Mouse (Mus musculus) heart, postnatal 25 days (tissue): ENCODE measurements around the gene Cdk5rap2. TPM values are rescaled to one million over a fixed set of nuclear protein-coding genes. Genes with fewer than 3 reads are reported as not detected.

Experiments
- DNase-seq: peaks from one replicate; pipeline ENCODE4 v3.0.0; 2022; ENCODE audit warnings: low spot score
- intact Hi-C: fragments of 180-260 bp; cut with DNase I; formaldehyde crosslinking; loops from one replicate; pipeline ENCODE4 v1.15.1; 2025
- total RNA-seq, 2 experiments: library from RNA; stranded (reverse); gene quantifications; 2 replicates each; pipeline ENCODE4 v1.2.3; 2021

The Cdk5rap2 gene
- total RNA-seq, 2 experiments from 2014 or later = 3.7 to 5.3 TPM

DNA sequence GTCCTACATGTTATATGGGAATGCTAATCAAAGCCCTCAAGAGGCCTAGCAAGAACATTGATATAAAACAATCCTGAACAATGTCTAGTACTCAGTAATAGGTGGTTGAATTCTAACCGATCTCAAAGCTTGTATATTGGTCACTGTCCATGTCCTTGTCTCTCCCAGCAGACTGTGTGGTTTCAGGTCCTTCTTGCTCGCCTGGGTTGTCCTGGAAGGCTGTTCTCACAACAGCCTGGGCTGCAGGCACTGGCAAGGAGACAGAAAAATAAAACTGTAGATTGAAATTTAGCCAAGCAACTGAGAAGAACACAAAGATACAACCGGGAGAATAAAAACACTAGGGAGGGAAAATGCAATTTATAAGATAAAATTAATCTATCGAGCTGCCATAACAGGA is 137.7 kb downstream of the Cdk5rap2 start:
- intact Hi-C loops = no loop called here
- DNase-seq = no peak

DNA sequence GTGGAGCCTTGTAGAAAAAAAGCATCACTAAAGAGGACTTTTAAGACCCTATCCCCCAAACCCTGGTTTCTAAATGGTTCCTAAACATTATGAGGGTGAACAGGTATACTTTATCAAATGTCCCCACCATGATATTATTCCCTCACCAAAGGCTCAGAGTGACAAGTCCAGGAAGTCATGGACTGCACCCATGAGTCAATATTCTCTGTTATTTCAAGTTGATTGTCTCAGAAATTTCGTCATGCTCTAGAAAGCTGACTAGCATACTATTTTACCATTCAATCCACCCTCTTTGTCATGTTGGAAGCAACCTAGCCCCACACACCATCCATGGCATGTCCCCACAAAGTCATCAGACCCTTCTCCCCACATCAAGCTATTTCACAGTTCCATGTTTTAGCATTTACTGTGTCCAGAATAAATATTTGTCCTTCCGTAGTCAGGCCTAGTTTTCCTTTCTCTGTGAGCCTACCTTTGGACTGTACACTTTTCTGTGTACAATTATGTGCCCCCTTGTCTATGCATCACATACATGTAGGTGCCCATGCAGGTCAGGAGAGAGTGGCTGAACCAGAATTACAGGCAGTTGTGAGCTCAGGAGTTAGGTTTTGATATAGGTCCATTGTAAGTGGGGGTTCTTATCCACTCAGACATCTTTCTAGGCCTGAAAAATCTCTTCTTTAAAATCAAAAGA is 142.9 kb downstream of the Cdk5rap2 start:
- no peak for DNase-seq
- intact Hi-C loops = loop anchor here (5.0 to 10.0 kb wide), 2 partner anchors 40 to 347 kb away; no protein-coding TSS in a partner anchor

DNA sequence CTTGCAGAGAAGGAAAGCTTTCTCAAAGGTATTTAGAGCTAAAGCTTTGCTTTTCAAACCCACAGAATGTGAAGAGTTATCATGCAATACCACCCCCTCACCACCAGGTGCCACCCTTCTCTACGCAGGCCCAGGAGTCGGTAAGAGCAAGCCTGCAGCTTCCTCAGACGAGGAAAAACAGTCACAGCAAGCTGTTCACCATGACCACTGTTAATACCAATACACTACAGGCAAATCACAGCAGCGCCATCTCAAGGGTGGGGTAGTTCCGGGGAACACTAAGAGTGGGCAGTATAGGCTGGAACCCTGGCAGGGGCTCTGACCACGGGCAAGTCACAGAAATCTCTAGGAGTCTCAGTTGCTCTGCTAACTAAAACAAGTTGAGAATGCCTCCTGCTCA is 145.0 kb downstream of the Cdk5rap2 start:
- intact Hi-C loops = loop anchor here (2.0 to 10.0 kb wide), 3 partner anchors 42 to 350 kb away; no protein-coding TSS in a partner anchor
- DNase-seq = no peak

DNA sequence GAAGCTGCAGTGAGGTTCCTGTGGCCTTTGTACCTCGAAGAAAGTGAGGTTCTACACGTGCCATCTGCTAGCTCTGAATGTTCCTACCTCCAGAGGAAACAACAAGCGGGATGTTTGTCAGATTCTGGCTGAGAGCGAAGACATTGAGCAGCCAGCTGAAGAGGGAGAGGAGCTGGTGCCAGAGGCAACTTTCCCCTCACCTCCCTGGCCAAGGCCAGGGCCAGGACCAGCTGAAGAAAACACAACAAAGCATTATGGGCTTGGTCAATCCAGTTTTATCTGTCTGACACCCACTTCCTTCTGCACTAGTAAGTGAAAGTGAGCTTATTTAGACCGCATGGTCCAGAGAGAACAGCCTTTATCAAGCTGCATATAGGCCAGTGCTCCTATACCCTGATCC is 147.4 kb downstream of the Cdk5rap2 start:
- intact Hi-C loops = loop anchor here (10.0 kb wide), 1 partner anchor 352 kb away; no protein-coding TSS in a partner anchor
- DNase-seq = no peak

DNA sequence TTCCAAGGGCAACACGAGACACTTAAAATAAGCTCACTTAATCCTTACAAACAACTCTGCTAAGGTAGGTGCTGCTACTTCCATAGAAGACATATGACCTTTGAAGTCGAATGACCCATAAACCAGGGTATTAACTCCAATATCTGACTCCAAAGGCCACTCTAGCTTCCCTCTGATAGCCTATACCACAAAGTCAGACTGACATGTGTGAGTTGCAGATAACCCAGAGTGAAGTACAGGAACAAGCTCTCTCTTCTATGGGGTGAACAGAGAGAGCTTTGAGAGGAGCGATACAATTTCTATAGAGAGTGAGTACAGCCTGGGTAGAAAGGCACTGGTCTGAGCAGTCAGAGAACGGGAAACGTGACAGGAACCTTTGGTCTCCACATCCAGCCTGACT is 148.9 kb downstream of the Cdk5rap2 start:
- DNase-seq = no peak
- intact Hi-C loops = loop anchor here (10.0 kb wide), 1 partner anchor 353 kb away; no protein-coding TSS in a partner anchor

DNA sequence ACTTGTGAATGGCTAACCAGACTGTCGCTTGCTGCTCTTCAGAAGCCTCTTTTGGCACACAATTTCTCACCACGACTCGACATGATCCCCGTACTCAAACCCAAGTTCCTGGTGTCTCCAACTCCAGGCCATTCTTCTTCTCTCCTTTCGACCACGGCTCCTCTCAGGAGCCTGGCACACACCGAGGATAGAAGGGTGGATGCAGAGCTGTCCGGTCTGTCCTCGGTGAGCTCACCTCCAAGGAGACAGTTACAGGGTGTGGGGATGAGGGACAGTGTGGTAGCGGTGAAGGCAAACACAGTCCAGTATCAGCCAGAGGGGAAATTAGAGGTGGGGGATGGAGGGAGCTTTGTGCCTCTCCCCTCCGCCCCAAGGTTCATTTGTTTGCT is 149.8 kb downstream of the Cdk5rap2 start:
- no peak for DNase-seq
- intact Hi-C loops = loop anchor here (10.0 kb wide), 1 partner anchor 354 kb away; no protein-coding TSS in a partner anchor

DNA sequence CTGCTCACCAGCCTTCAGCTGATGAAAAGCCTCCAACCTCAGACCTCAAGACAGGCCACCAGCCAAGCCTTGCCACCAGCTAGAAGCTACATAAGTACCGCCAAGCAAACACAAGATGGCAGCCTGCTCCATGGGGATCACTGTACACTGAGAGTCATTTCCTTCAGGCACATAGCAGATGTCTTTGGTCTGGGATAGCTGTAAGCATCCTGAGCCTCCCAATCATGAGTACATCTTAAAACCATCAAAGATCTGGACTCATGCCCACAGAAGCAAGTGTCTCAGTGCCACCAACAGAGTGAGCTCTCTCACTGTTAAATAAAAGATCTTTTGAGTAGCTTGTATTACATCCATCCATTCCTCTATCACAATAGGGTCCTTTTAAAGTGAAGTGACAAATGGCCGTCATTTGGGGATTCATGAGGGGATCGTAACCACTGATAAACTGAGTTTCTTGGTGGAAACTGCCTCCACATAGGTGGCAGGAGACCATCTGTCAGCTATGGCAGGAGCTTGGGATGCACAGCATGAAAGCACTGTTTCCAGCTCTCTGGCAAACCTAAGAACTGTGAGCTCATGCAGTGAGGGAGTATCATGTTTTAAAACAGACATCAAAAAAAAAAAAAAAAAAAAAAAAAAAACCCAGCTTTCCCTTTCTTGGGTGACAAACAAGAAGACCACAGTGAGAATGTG is 150.4 kb downstream of the Cdk5rap2 start:
- DNase-seq = no peak
- intact Hi-C loops = loop anchor here (10.0 kb wide), 1 partner anchor 355 kb away; no protein-coding TSS in a partner anchor

DNA sequence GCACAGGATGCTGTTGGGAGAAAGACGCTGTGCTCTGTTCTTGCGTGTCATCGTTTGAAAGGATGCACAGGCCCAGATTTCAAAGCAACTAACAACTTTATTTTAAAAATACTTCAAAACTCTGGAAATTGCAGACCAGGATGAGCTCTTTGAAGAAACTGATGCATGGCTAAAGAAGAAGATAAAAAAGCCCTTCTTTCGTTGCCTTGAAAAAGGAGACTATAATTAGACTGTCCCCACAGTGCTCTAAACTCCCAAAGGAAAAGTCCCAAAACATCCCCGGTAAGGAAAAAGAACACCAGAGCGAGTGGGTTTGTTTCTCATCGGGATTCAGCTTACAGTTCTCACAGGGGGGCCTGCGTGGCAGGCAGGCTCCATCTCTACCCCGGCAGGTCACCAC is 151.4 kb downstream of the Cdk5rap2 start:
- intact Hi-C loops = no loop called here
- no peak for DNase-seq

DNA sequence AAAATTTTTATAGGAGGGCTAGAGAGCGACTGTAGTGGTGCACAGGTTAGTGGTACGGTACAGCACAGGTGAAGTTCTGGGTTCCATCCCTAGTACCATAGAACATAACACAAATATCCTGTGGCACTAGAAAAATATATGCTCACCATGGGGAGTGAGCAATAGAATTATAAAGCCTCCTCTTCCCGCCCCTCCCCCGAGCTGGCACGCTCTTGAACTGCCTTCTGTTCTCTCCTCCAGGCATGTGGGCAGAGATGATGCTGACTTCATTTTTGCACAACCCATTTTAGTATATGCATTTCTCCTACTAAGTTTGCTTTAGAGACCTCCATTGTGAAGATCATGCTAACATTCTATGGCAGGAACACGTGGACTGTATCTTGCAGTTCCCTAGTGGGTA is 152.0 kb downstream of the Cdk5rap2 start:
- no peak for DNase-seq
- intact Hi-C loops = no loop called here

DNA sequence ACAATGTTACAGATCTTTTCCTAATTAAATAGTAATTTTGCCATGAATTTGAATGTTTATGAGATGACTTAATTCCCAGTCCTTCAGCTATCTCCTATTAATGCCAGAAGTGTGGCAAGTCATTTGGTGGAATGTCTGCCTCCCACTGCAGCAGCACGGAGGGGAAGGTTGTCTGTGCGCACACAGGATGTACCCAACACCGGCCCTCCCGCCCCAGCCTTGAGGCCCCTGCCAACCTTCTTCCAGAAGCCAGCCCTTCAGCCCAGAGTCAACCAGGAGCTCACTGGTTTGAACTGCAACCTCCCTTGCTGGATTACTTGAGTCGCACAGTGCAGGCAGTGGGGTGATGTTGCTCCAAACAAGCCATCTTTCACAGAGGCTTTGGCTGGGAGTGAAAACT is 158.5 kb downstream of the Cdk5rap2 start:
- intact Hi-C loops = no loop called here
- no peak for DNase-seq

DNA sequence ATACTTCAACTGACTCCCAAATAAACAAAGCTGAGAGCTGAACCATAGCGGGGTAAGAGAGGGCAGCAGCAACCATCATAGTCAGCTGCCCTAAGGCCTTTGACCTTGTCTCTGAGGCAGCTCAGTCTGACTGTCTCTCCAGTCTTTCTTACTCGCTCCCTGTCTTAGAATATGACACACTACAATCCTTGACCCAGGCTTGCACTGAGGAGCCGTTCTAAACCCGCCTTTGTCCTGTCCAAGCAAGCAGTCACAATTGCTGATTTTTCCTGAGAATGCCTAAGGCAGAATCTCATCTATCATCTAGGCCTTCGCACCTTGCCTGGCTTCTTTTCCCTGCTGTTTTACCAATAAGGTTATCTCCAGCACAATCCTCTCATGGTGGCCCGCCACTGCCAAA is 164.5 kb downstream of the Cdk5rap2 start:
- intact Hi-C loops = no loop called here
- DNase-seq = no peak

DNA sequence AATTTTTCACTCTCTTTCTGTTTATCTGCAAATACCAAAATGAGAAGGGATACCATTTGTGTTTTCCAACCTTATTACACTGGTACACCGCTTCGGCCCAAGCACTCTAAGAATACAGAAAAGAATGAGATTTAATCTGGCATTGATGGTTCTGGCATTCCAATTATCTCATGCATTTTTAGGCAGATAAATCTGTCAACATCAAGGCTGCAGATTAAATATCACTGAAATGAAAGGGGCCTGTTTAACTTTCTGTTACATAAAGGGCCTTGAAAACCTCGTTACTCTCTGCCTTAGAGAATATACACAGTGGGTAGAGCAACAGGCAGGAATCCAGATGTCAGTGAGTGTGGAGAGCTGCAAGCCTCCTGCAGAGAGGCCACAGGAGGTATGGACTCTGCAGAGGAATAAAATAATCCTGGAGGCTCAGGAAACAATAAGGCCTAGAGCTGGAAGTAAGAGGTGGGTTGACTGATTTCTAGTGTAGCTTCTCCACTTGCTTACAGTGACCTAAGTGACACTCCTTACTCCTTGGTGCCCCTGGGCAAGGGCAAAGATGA is 166.6 kb downstream of the Cdk5rap2 start:
- intact Hi-C loops = no loop called here
- no peak for DNase-seq

DNA sequence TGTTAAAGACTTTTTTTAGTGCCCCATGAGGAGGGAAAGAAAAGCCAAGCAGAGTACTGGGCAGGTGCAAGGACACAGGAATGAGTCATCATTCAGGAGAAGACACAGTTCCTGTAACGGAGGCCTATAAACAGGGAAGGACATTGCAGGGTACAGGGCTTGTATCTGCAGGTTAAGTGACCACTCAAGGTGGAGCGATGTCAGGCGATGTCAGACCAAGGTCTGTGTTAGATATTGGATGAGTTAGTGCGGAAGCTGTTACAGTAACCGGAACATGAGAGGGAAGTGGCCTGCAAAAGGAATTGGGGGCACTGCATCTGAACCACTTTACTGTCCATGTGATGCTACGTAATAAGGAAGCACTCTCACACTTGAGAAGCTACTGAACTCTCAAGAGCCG is 170.5 kb downstream of the Cdk5rap2 start:
- intact Hi-C loops = no loop called here
- DNase-seq = no peak

DNA sequence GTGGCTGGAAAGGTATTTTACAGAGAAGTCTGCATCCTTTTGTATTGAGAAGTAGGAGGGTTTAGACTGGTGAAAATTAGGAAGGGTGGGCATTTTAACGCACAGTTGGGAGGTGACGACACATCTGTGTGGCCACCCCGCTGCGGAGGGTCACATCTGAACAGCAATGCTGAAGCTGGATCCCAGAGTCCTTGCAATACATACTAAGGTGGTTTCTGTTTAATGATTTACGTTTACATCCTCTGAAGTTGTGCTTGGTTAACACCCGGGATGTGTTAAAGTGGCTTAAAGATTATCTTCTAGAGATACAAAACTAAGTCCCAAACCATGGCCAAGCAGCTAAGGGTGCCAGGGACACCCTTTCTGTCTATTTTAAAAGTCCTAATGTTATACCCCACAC is 171.4 kb downstream of the Cdk5rap2 start:
- DNase-seq = no peak
- intact Hi-C loops = no loop called here

DNA sequence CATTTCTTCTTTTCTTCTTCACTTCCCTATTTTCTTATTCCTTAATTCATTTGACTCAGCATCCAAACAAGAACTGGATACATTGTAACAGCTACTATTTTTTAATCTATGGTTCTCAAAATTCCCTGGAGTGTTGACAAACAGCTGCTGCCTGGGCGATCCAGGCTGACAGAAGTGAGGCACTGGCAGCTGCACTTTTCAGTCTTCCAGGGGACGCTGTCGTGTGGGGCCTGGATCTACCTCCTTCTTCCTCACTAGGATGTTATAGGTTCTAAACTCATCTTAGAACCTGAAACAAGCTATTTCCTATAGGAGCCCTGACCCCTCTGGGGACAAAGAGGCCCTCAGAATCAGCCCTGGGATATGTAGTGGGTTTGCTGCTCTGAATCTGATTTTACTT is 177.9 kb downstream of the Cdk5rap2 start:
- intact Hi-C loops = no loop called here

DNA sequence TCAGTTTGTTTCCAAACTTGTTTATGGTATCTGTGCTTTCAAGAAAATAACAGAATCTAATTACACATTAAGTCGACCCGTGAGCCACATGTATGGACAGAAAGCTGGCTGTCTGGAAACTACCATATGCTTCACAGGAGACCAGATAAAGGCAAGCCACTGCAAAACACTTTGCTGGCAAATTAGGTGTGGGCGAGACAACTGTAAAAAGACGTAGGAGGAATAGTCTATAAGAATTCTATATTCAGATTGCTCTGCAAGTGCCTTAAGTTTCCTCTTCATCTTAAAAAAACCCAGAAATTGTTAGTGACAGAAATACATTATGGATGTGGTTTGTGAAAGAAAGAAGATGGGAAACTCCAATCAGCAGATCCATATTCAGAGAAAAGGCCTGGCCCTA is 180.4 kb downstream of the Cdk5rap2 start:
- DNase-seq = no peak
- intact Hi-C loops = no loop called here

More for the DNA sequence above, 177.9 kb downstream of the Cdk5rap2 start:
- no peak for DNase-seq

DNA sequence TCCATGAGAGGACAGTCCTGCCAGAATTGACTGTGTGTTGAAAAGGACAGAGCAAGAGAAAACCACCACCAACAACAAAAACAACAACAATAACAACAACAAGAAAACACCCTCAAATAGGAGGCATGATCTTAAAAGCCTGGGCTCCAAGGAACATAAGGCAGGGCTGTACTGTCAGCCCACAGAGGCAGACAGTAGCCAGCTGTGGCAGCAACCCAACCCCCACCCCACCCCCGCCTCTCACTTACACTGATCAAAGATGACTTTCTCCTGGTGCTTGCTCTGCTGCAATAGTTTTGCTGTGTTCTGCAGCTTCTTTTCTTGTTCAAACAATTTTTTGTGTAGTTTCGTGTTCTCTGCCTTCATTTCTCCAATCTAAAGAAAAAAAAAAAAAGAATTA is 181.9 kb downstream of the Cdk5rap2 start:
- intact Hi-C loops = no loop called here

DNA sequence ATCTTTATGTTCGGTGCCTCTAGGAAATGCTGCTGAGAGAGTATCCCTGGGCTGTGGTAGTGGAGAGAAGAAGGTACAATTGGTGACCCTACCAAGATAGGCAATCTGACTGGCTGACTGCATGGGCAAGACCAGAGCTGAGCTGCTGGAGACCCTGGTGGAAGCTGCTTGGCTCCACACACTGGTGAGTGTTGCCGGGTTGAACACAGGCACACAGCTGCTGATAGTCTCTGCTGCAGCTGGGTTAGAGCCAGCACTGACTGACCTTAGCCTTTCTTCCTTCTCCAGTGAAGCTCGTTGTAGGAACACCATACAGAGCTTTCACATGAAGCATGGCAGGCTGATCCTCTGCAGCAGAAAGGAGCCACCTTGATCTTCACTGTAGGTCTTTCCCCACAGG is 182.6 kb downstream of the Cdk5rap2 start:
- intact Hi-C loops = no loop called here
- DNase-seq = no peak

More for the DNA sequence above, 181.9 kb downstream of the Cdk5rap2 start:
- no peak for DNase-seq

DNA sequence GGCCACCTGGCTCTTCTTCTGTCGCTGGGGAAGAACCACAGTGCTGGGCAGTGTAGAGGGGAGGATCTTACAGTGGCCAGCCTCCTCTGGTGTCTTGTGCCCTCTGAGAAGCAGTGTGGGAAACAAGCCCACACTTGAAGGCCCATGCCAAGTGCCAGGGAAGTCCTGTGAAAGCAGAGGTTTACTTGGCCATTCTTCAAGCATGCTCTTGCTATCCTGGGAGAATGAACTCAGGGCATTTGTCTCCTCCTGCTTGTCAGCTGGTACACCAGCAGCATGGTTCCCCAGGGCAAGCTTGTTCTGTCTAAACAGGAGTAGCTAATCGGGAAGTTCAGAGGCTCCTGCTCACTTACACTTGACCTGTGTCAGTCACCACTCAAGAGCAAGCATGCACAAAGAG is 185.7 kb downstream of the Cdk5rap2 start:
- no peak for DNase-seq
- intact Hi-C loops = no loop called here

DNA sequence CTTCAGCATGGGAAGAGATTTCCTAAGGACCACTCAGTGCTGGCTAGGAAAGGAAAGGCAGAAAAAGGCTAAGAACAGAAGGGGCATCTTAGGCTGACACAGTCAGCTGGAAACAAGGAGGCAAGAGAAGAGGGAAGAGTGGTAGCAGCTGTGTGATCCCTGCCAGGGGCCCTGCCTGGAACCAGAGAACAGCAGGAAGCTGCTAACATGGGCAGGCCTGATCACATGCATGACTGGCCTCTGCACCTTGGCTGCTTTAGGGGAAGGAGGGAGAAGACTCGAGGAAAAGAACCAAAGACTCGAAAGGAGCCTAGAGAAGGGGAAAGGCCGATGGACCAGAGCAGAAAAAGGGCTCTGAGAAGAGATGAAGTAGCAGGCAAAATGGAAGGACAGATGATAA is 188.4 kb downstream of the Cdk5rap2 start:
- intact Hi-C loops = no loop called here
- DNase-seq = no peak

DNA sequence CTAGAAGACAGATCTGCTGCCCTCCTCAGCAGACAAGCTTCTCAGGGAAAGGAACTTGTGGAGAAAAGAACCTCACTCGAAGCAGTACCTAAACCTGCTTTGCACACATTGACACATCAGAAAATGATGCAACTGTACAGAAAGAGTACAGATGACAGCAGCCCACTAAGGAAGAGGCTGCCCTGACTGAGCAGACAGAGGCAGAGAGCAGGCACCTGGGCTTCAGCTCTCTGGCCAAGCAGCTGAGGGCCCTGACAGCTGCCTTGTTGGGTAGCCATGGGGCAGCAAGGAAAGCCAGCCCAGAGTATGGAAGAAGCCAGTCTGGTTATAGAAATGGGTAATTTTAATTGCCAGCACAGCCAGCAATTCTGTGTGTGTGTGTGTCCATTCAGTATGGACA is 188.9 kb downstream of the Cdk5rap2 start:
- DNase-seq = no peak
- intact Hi-C loops = no loop called here
